Mouse (Mus musculus): ENCODE results near the gene Dock9. TPM values are rescaled to one million over a fixed set of nuclear protein-coding genes. Genes with fewer than 3 reads are reported as not detected.
A peak's percentile ranks its signal among the peaks of the same experiment; 100 is the strongest.
"Not testable (repeated sequence)": the region's sequence is repeated elsewhere in the genome, so short reads cannot be mapped to it uniquely, and the experiment has no call there.

Dock9 gene
- polyA plus RNA-seq, 1 experiment from 2014 or later = 6.0 TPM

DNA sequence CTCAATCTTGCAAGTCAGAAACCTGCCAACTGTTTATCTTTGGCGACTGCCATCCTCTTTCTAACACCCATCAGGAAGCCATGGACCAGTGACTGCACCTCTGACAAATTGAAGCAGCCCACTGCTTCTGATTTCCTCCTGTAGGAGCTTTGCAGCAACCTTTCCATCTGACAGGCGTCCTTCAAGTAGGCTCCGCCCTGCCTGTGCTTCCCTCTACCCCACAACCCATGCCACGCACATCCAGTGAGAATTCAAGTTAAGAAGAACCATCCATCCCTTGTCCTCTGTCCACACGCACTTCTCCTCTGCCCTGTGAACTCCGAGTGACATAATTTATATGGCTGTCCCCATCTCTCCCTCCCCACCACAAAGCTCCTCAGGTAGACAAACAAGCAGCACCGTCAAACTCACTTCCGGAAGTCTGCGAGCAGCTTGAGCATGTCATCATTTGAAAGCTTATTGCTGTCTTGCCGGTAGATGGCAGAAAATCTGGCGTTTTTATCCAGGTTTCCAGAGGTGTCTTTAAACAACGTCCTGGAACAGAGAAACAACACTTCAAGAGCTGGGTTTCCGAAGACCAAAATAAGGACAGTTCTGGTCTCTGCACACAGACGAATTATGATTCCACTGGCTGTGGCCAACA, 163.4 kb downstream of the Dock9 start:
- H3K36me3 ChIP-seq (ENCODE audit: control insufficient read depth, insufficient read depth, low read length) = no peaks in the 10 kb centered on the region
- DNase-seq (ENCODE audit: low spot score) = no peak

GRCm38 (mm10) chr14:121631934-121632333, 165.7 kb downstream of the Dock9 start:
- no peak overlapping the region for H3K4me3 ChIP-seq (ENCODE audit: low read depth, low read length)
- WGBS = 96% methylated on average over 8 of the region's 8 CpGs
- no peaks in the 10 kb centered on the region for H3K9me3 ChIP-seq (ENCODE audit: control insufficient read depth, low read length)
- H3K27ac ChIP-seq (ENCODE audit: low read depth, low read length) = no peak overlapping the region
- no peaks in the 10 kb centered on the region for H3K36me3 ChIP-seq (ENCODE audit: control insufficient read depth, insufficient read depth, low read length)
- no peak for ATAC-seq (ENCODE audit: low FRiP score)
- H3K9ac ChIP-seq (ENCODE audit: low read depth, low read length) = no peak overlapping the region
- DNase-seq (ENCODE audit: low spot score) = no peak
- H3K27me3 ChIP-seq (ENCODE audit: control insufficient read depth, insufficient read depth, low read length) = no peaks in the 10 kb centered on the region
- H3K4me2 ChIP-seq (replicated peaks; ENCODE audit: low read depth, low read length) = no peak overlapping the region
- no peaks in the 10 kb centered on the region for H3K4me1 ChIP-seq (replicated peaks; ENCODE audit: control insufficient read depth, insufficient read depth, low read length)

More for the DNA sequence above, 163.4 kb downstream of the Dock9 start:
- ATAC-seq (ENCODE audit: low FRiP score) = no peak
- Histone ChIP-seq H3K27ac (ENCODE audit: low read depth, low read length) (no peak overlapping the region), H3K4me1 (replicated peaks; ENCODE audit: control insufficient read depth, insufficient read depth, low read length) (no peaks in the 10 kb centered on the region), H3K4me3 (ENCODE audit: low read depth, low read length) (no peak overlapping the region), H3K4me2 (replicated peaks; ENCODE audit: low read depth, low read length) (no peak overlapping the region), H3K9me3 (ENCODE audit: control insufficient read depth, low read length) (no peaks in the 10 kb centered on the region), H3K9ac (ENCODE audit: low read depth, low read length) (no peak overlapping the region), H3K27me3 (ENCODE audit: control insufficient read depth, insufficient read depth, low read length) (no peaks in the 10 kb centered on the region)
- WGBS = 83% methylated on average over 14 of the region's 14 CpGs

- Histone ChIP-seq H3K4me3 (ENCODE audit: low read depth, low read length) (no peak overlapping the region), H3K27me3 (ENCODE audit: control insufficient read depth, insufficient read depth, low read length) (no peaks in the 10 kb centered on the region), H3K4me1 (replicated peaks; ENCODE audit: control insufficient read depth, insufficient read depth, low read length) (no peaks in the 10 kb centered on the region), H3K36me3 (ENCODE audit: control insufficient read depth, insufficient read depth, low read length) (no peaks in the 10 kb centered on the region), H3K27ac (ENCODE audit: low read depth, low read length) (no peak overlapping the region), H3K9me3 (ENCODE audit: control insufficient read depth, low read length) (no peaks in the 10 kb centered on the region), H3K9ac (ENCODE audit: low read depth, low read length) (no peak overlapping the region), H3K4me2 (replicated peaks; ENCODE audit: low read depth, low read length) (no peak overlapping the region)
- DNase-seq (ENCODE audit: low spot score) (no peak), ATAC-seq (ENCODE audit: low FRiP score) (no peak)
- WGBS = 84% methylated on average over 12 of the region's 12 CpGs
Measured at GRCm38 (mm10) chr14:121626741-121627140, 170.9 kb downstream of the Dock9 start.

DNA sequence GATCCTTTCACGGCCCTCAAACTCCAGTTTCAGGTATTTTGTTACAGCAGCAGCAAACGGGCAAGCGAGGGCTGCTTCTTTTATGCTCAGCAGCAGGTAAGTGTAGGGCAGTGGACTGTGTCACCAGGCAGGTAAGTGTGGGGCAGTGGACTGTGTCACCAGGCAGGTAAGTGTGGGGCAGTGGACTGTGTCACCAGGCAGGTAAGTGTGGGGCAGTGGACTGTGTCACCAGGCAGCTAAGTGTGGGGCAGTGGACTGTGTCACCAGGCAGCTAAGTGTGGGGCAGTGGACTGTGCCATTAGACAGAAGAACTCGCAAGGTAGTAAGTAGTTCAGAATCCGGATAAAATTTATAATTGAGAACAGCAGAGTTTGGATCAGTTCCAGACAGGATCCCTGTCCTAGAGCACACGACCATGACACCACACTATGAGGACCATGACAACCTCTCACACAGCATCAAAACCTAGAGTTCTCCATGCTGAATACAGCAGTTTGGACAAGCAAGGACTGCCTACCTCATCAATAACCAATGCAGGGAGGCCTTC, 173.6 kb downstream of the Dock9 start:
- DNase-seq (ENCODE audit: low spot score); H3K36me3 ChIP-seq (ENCODE audit: control insufficient read depth, insufficient read depth, low read length); H3K27ac ChIP-seq (ENCODE audit: low read depth, low read length); H3K4me2 ChIP-seq (replicated peaks; ENCODE audit: low read depth, low read length); H3K4me1 ChIP-seq (replicated peaks; ENCODE audit: control insufficient read depth, insufficient read depth, low read length); H3K4me3 ChIP-seq (ENCODE audit: low read depth, low read length); H3K9ac ChIP-seq (ENCODE audit: low read depth, low read length); H3K9me3 ChIP-seq (ENCODE audit: control insufficient read depth, low read length); H3K27me3 ChIP-seq (ENCODE audit: control insufficient read depth, insufficient read depth, low read length); ATAC-seq (ENCODE audit: low FRiP score): not testable (repeated sequence)
- WGBS = 91% methylated on average over 6 of the region's 6 CpGs

GRCm38 (mm10) chr14:121621806-121622205, 175.8 kb downstream of the Dock9 start:
- H3K9me3 ChIP-seq (ENCODE audit: control insufficient read depth, low read length) = no peaks in the 10 kb centered on the region
- DNase-seq (ENCODE audit: low spot score) (no peak), ATAC-seq (ENCODE audit: low FRiP score) (no peak)
- no peak overlapping the region for H3K27ac ChIP-seq (ENCODE audit: low read depth, low read length)
- H3K36me3 ChIP-seq (ENCODE audit: control insufficient read depth, insufficient read depth, low read length) = no peaks in the 10 kb centered on the region
- no peak overlapping the region for H3K4me3 ChIP-seq (ENCODE audit: low read depth, low read length)
- no peak overlapping the region for H3K9ac ChIP-seq (ENCODE audit: low read depth, low read length)
- no peak overlapping the region for H3K4me2 ChIP-seq (replicated peaks; ENCODE audit: low read depth, low read length)
- H3K27me3 ChIP-seq (ENCODE audit: control insufficient read depth, insufficient read depth, low read length) = no peaks in the 10 kb centered on the region
- WGBS = 94% methylated on average over 3 of the region's 3 CpGs
- H3K4me1 ChIP-seq (replicated peaks; ENCODE audit: control insufficient read depth, insufficient read depth, low read length) = no peaks in the 10 kb centered on the region

GRCm38 (mm10) chr14:121620567-121620966, 177.1 kb downstream of the Dock9 start:
- Histone ChIP-seq H3K36me3 (ENCODE audit: control insufficient read depth, insufficient read depth, low read length) (no peaks in the 10 kb centered on the region), H3K4me2 (replicated peaks; ENCODE audit: low read depth, low read length) (no peak overlapping the region), H3K9ac (ENCODE audit: low read depth, low read length) (no peak overlapping the region), H3K4me3 (ENCODE audit: low read depth, low read length) (no peak overlapping the region), H3K9me3 (ENCODE audit: control insufficient read depth, low read length) (no peaks in the 10 kb centered on the region), H3K27ac (ENCODE audit: low read depth, low read length) (no peak overlapping the region), H3K27me3 (ENCODE audit: control insufficient read depth, insufficient read depth, low read length) (no peaks in the 10 kb centered on the region), H3K4me1 (replicated peaks; ENCODE audit: control insufficient read depth, insufficient read depth, low read length) (no peaks in the 10 kb centered on the region)
- DNase-seq (ENCODE audit: low spot score) = no peak
- ATAC-seq (ENCODE audit: low FRiP score) = no peak
- WGBS = 86% methylated on average over 3 of the region's 3 CpGs

GRCm38 (mm10) chr14:121620157-121620556, 177.5 kb downstream of the Dock9 start:
- ATAC-seq (ENCODE audit: low FRiP score) = no peak
- Histone ChIP-seq H3K9me3 (ENCODE audit: control insufficient read depth, low read length) (no peaks in the 10 kb centered on the region), H3K27ac (ENCODE audit: low read depth, low read length) (no peak overlapping the region), H3K9ac (ENCODE audit: low read depth, low read length) (no peak overlapping the region), H3K4me3 (ENCODE audit: low read depth, low read length) (no peak overlapping the region), H3K4me2 (replicated peaks; ENCODE audit: low read depth, low read length) (no peak overlapping the region), H3K36me3 (ENCODE audit: control insufficient read depth, insufficient read depth, low read length) (no peaks in the 10 kb centered on the region), H3K27me3 (ENCODE audit: control insufficient read depth, insufficient read depth, low read length) (no peaks in the 10 kb centered on the region), H3K4me1 (replicated peaks; ENCODE audit: control insufficient read depth, insufficient read depth, low read length) (no peaks in the 10 kb centered on the region)
- DNase-seq (ENCODE audit: low spot score) = peak; percentile 8
- WGBS = 98% methylated on average over 7 of the region's 7 CpGs

GRCm38 (mm10) chr14:121617645-121618390, 179.8 kb downstream of the Dock9 start:
- 96% methylated on average over 4 of the region's 4 CpGs for WGBS
- H3K27ac ChIP-seq (ENCODE audit: low read depth, low read length) = no peak overlapping the region

GRCm38 (mm10) chr14:121615431-121615830, 182.2 kb downstream of the Dock9 start:
- Histone ChIP-seq H3K4me3 (ENCODE audit: low read depth, low read length) (no peak overlapping the region), H3K4me1 (replicated peaks; ENCODE audit: control insufficient read depth, insufficient read depth, low read length) (no peaks in the 10 kb centered on the region), H3K4me2 (replicated peaks; ENCODE audit: low read depth, low read length) (no peak overlapping the region), H3K36me3 (ENCODE audit: control insufficient read depth, insufficient read depth, low read length) (no peaks in the 10 kb centered on the region), H3K27me3 (ENCODE audit: control insufficient read depth, insufficient read depth, low read length) (no peaks in the 10 kb centered on the region), H3K27ac (ENCODE audit: low read depth, low read length) (no peak overlapping the region), H3K9me3 (ENCODE audit: control insufficient read depth, low read length) (no peaks in the 10 kb centered on the region), H3K9ac (ENCODE audit: low read depth, low read length) (no peak overlapping the region)
- ATAC-seq (ENCODE audit: low FRiP score) (no peak), DNase-seq (ENCODE audit: low spot score) (no peak)
- 83% methylated on average over 10 of the region's 10 CpGs for WGBS

More at GRCm38 (mm10) chr14:121617645-121618390, 179.8 kb downstream of the Dock9 start:
- DNase-seq (ENCODE audit: low spot score) (no peak), ATAC-seq (ENCODE audit: low FRiP score) (no peak)
- Histone ChIP-seq H3K9ac (ENCODE audit: low read depth, low read length) (no peak overlapping the region), H3K27me3 (ENCODE audit: control insufficient read depth, insufficient read depth, low read length) (no peaks in the 10 kb centered on the region), H3K4me2 (replicated peaks; ENCODE audit: low read depth, low read length) (no peak overlapping the region), H3K4me1 (replicated peaks; ENCODE audit: control insufficient read depth, insufficient read depth, low read length) (no peaks in the 10 kb centered on the region), H3K36me3 (ENCODE audit: control insufficient read depth, insufficient read depth, low read length) (no peaks in the 10 kb centered on the region), H3K4me3 (ENCODE audit: low read depth, low read length) (no peak overlapping the region), H3K9me3 (ENCODE audit: control insufficient read depth, low read length) (no peaks in the 10 kb centered on the region)
